Mouse (Mus musculus): ENCODE measurements around the gene Tshz3. TPM values are rescaled to one million over a fixed set of nuclear protein-coding genes. Genes with fewer than 3 reads are reported as not detected.
A peak's percentile ranks its signal among the peaks of the same experiment; 100 is the strongest.

Gene Tshz3
- total and polyA plus RNA-seq, 2 experiments from 2014 or later, result 18.1 to 25.3 TPM

DNA sequence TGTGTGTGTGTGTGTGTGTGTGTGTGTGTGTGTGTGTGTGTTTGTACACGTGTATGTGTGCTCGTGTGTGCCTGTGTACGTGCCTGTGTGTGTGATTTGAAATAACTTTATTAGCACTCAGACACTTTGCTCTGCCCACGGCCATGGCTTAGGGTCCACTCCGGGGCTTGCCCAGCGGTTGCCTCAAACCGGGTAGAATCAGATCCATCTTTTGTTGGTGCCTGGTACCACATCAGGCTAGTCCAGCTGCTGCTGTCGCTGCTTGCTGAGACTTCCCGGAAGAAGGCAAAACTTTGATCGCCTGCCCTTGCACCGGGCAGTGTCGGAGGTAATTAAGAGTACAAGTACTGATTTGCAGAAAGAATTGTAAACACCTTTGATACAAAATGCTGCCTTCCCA is 12.1 kb downstream of the Tshz3 start:
- ATAC-seq (no peak), DNase-seq (ENCODE audit: low spot score) (no peak)
- Histone ChIP-seq H3K9me3 (ENCODE audit: low read length) (no peaks in the 10 kb centered on the region), H3K36me3 (ENCODE audit: insufficient read depth, low read length) (no peaks in the 10 kb centered on the region), H3K27me3 (ENCODE audit: insufficient read depth, low read length) (no peaks in the 10 kb centered on the region), H3K9ac (replicated peaks; ENCODE audit: low read length) (no peak overlapping the region), H3K27ac (no peak overlapping the region), H3K4me3 (ENCODE audit: low read length) (no peak overlapping the region), H3K4me1 (ENCODE audit: insufficient read depth, low read length) (no peaks in the 10 kb centered on the region), H3K4me2 (ENCODE audit: low read depth, low read length) (peak overlapping the region; percentile 10; the same call in 1 of the 2 replicates)
- TF ChIP-seq CTCF (IDR thresholded peaks at IDR 0.05; ENCODE audit: low read depth), result no peak
- WGBS, result 40% methylated on average over 12 of the region's 12 CpGs

DNA sequence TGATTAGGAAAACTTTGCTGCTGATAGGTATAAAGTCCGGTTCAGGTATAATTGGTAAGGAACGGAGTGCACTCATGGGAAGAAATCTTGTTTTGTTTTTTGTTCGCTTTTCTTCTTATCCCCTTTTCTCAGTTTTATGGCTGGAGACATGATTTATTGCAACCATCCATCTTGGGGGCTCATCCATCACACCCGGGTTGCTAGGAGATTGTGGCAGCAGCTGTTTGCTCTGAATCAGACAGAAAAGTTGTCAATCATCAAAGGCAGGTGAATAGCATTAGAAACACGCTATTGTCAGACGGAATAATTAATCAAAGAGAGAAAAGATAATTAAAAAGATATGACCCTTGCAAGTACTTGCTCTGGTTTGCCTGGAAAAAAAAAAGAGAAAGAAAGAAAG is 12.5 kb downstream of the Tshz3 start:
- DNase-seq (ENCODE audit: low spot score) (no peak), ATAC-seq (no peak)
- TF ChIP-seq CTCF (IDR thresholded peaks at IDR 0.05; ENCODE audit: low read depth), result no peak
- Histone ChIP-seq H3K27ac (no peak overlapping the region), H3K27me3 (ENCODE audit: insufficient read depth, low read length) (no peaks in the 10 kb centered on the region), H3K4me1 (ENCODE audit: insufficient read depth, low read length) (no peaks in the 10 kb centered on the region), H3K9ac (replicated peaks; ENCODE audit: low read length) (no peak overlapping the region), H3K4me3 (ENCODE audit: low read length) (no peak overlapping the region), H3K4me2 (ENCODE audit: low read depth, low read length) (peak overlapping the region; percentile 10; the same call in 1 of the 2 replicates), H3K9me3 (ENCODE audit: low read length) (no peaks in the 10 kb centered on the region), H3K36me3 (ENCODE audit: insufficient read depth, low read length) (no peaks in the 10 kb centered on the region)
- WGBS, result 32% methylated on average over 6 of the region's 6 CpGs

- Histone ChIP-seq H3K4me1 (ENCODE audit: insufficient read depth, low read length) (no peaks in the 10 kb centered on the region), H3K9ac (replicated peaks; ENCODE audit: low read length) (no peak overlapping the region), H3K27me3 (ENCODE audit: insufficient read depth, low read length) (no peaks in the 10 kb centered on the region), H3K4me2 (ENCODE audit: low read depth, low read length) (no peak overlapping the region), H3K27ac (no peak overlapping the region), H3K4me3 (ENCODE audit: low read length) (no peak overlapping the region), H3K36me3 (ENCODE audit: insufficient read depth, low read length) (no peaks in the 10 kb centered on the region), H3K9me3 (ENCODE audit: low read length) (no peaks in the 10 kb centered on the region)
- TF ChIP-seq CTCF (IDR thresholded peaks at IDR 0.05; ENCODE audit: low read depth), result peak; percentile 37
- ATAC-seq, result no peak
- no peak for DNase-seq (ENCODE audit: low spot score)
- WGBS, result 61% methylated on average over 2 of the region's 2 CpGs
Measured at GRCm38 (mm10) chr7:36711766-36712165, 13.8 kb downstream of the Tshz3 start.

- H3K9ac ChIP-seq (replicated peaks; ENCODE audit: low read length), result no peak overlapping the region
- DNase-seq (ENCODE audit: low spot score), result no peak
- no peaks in the 10 kb centered on the region for H3K27me3 ChIP-seq (ENCODE audit: insufficient read depth, low read length)
- no peak for ATAC-seq
- H3K4me1 ChIP-seq (ENCODE audit: insufficient read depth, low read length), result no peaks in the 10 kb centered on the region
- H3K27ac ChIP-seq, result no peak overlapping the region
- no peaks in the 10 kb centered on the region for H3K36me3 ChIP-seq (ENCODE audit: insufficient read depth, low read length)
- no peak overlapping the region for H3K4me3 ChIP-seq (ENCODE audit: low read length)
- H3K9me3 ChIP-seq (ENCODE audit: low read length), result no peaks in the 10 kb centered on the region
- no peak for TF ChIP-seq CTCF (IDR thresholded peaks at IDR 0.05; ENCODE audit: low read depth)
- 62% methylated on average over 7 of the region's 7 CpGs for WGBS
- H3K4me2 ChIP-seq (ENCODE audit: low read depth, low read length), result no peak overlapping the region
Measured at GRCm38 (mm10) chr7:36714323-36714722, 16.4 kb downstream of the Tshz3 start.

- ATAC-seq, result peak; percentile 85
- H3K4me1 ChIP-seq (ENCODE audit: insufficient read depth, low read length), result no peaks in the 10 kb centered on the region
Measured at GRCm38 (mm10) chr7:36717192-36717591, 19.3 kb downstream of the Tshz3 start.

GRCm38 (mm10) chr7:36720830-36721229 is 22.9 kb downstream of the Tshz3 start:
- no peak overlapping the region for H3K4me3 ChIP-seq (ENCODE audit: low read length)
- no peak for TF ChIP-seq CTCF (IDR thresholded peaks at IDR 0.05; ENCODE audit: low read depth)
- 0 out of 2 replicates have a peak overlapping the region, but pooled peaks have one; percentile 3 for H3K9ac ChIP-seq (replicated peaks; ENCODE audit: low read length)
- H3K4me2 ChIP-seq (ENCODE audit: low read depth, low read length), result 0 out of 2 replicates have a peak overlapping the region, but pooled peaks have one; percentile 5
- WGBS, result 44% methylated on average over 9 of the region's 9 CpGs
- H3K27ac ChIP-seq, result no peak overlapping the region
- no peaks in the 10 kb centered on the region for H3K36me3 ChIP-seq (ENCODE audit: insufficient read depth, low read length)
- ATAC-seq (no peak), DNase-seq (ENCODE audit: low spot score) (no peak)
- H3K4me1 ChIP-seq (ENCODE audit: insufficient read depth, low read length), result no peaks in the 10 kb centered on the region
- no peaks in the 10 kb centered on the region for H3K9me3 ChIP-seq (ENCODE audit: low read length)
- no peaks in the 10 kb centered on the region for H3K27me3 ChIP-seq (ENCODE audit: insufficient read depth, low read length)

More at GRCm38 (mm10) chr7:36717192-36717591, 19.3 kb downstream of the Tshz3 start:
- H3K9ac ChIP-seq (replicated peaks; ENCODE audit: low read length), result no peak overlapping the region
- H3K4me2 ChIP-seq (ENCODE audit: low read depth, low read length), result no peak overlapping the region
- H3K4me3 ChIP-seq (ENCODE audit: low read length), result no peak overlapping the region
- peak; percentile 78 for DNase-seq (ENCODE audit: low spot score)
- peak; percentile 67 for TF ChIP-seq CTCF (IDR thresholded peaks at IDR 0.05; ENCODE audit: low read depth)
- H3K36me3 ChIP-seq (ENCODE audit: insufficient read depth, low read length), result no peaks in the 10 kb centered on the region
- no peaks in the 10 kb centered on the region for H3K9me3 ChIP-seq (ENCODE audit: low read length)
- no peaks in the 10 kb centered on the region for H3K27me3 ChIP-seq (ENCODE audit: insufficient read depth, low read length)
- H3K27ac ChIP-seq, result no peak overlapping the region
- WGBS, result 27% methylated on average over 6 of the region's 6 CpGs

DNA sequence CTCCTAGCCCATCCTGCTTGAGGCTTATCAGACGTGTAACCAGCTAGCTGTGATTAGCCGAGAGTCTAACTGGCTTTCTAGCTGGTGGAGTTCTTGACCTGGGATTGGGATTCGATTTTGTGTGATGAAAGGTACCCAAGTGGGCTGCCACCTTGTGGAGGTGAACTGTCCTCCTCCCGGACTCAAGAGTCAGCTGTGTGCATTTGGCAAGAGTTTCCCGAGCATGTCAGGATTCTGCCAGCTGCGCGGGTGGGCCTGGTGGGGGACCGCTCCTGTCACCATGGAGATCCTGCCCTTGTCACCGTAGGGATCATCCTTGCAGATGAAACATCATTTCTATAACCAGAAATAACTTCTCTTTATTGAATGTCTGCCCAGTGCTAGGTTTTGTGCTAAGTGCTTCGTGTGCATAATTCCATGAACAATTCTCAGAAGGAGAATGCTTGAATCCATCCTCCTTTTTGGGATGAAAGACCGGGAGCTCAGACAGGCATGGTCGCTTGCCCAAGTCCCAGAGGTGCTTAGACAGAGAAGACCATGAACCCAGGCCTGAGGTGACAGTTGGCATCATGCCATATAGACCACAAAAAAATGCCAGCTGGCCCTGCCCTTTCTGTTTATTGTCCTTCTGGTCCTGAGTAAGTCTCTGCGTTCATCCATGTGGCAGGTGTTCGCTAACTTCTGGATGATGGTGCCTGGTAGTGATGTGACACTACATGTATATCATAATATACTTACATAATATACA is 38.6 kb downstream of the Tshz3 start:
- no peaks in the 10 kb centered on the region for H3K9me3 ChIP-seq (ENCODE audit: low read length)
- no peak overlapping the region for H3K9ac ChIP-seq (replicated peaks; ENCODE audit: low read length)
- H3K36me3 ChIP-seq (ENCODE audit: insufficient read depth, low read length), result no peaks in the 10 kb centered on the region
- H3K4me1 ChIP-seq (ENCODE audit: insufficient read depth, low read length), result peaks cover 4% of the 10 kb centered on the region
- peak; percentile 52 for TF ChIP-seq CTCF (IDR thresholded peaks at IDR 0.05; ENCODE audit: low read depth)
- ATAC-seq (peak; percentile 65), DNase-seq (ENCODE audit: low spot score) (peak; percentile 70)
- H3K27ac ChIP-seq, result no peak overlapping the region
- H3K4me3 ChIP-seq (ENCODE audit: low read length), result no peak overlapping the region
- whole genome bisulfite sequencing, result 42% methylated on average over 14 of the region's 14 CpGs
- H3K4me2 ChIP-seq (ENCODE audit: low read depth, low read length), result no peak overlapping the region
- no peaks in the 10 kb centered on the region for H3K27me3 ChIP-seq (ENCODE audit: insufficient read depth, low read length)
